Mouse (Mus musculus) urinary bladder, postnatal 10 days (tissue): ENCODE measurements around the gene Prg2.

Source experiments
- DNase-seq: peaks from one replicate; pipeline ENCODE4 v3.0.0; 2022; ENCODE audit warnings: low spot score

The Prg2 gene

GRCm38 (mm10) chr2:84961901-84962300 is 18.4 kb upstream of the Prg2 start:
- no peak for DNase-seq

DNA sequence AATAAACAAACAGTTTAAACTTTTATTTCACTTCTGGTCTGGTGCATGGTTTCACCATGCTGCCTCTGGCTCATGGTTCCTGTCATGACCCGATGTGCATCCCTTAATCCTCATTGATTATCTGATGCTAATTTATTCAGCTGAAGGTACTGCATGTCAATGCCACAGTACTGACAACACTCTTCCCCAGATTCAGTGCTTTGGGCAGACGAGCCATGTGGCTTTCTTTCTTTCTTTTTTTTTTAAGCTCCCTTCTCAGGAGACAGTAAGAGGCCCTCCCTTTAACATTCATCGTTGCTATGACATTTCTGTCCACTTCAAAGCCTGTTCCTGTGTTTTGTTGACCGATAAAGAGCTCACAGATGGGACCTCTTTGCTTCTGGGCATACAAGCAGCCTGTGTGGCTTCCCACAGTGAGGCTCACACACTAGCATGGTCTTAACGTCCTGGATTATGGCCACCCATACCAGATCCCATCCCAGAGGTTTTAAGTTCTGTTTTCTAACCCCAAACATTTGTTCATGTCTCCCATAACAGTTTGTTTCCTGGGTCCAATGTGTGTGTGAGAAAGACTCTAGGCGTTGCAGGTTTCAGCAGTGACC is 17.3 kb upstream of the Prg2 start:
- DNase-seq, result no peak

GRCm38 (mm10) chr2:84964111-84964801 is 16.0 kb upstream of the Prg2 start:
- DNase-seq, result no peak

DNA sequence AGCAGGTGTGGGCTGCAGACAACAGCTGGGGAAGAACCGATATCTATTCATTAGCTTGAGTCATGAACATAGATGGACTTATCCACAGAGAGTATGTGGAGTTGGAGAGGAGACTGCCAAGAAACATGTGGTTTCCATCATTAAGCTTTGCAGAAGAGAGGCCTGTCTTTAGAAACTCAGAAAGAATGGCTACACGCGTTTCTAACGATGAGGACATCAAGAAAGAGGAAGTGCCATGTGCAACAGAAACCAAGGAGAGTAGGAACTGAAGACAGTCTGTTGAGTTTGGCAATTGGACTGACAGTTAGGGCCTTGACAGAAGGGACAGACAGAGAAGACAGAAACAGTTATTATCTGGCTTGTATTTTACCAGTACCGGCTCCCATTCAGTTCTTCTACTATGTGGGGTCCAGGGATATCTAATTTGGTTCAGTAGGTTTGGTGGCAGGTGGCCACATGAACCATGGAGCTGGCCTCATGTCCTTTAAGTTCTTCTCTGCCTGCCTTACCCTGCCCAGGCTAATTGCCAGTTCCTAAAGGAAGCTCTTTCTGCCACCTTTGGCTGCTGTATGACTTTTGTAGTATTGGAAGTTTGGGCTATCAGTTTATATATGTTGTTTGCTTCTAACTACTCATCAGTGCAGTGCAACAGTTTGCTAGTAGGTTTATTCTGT is 12.8 kb upstream of the Prg2 start:
- no peak for DNase-seq

DNA sequence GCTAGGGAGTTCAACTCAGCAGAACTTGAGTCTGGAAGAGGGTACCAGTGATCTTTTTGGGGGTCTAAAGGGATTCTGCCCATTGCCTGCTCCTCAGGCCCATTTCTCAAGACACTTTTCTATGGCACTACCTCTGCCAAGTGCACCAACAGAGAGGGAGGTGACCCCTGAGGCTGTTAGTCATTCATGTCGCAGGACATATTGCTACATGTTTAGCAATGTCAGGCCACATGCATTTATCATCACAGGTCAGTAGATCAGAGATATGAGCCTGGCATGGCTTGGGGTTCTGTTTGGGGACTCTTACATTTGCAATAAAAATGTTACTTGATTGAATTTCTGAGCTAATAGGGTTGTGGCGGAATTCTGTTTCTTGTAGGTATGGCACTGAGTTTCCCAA is 4.7 kb upstream of the Prg2 start:
- no peak for DNase-seq

DNA sequence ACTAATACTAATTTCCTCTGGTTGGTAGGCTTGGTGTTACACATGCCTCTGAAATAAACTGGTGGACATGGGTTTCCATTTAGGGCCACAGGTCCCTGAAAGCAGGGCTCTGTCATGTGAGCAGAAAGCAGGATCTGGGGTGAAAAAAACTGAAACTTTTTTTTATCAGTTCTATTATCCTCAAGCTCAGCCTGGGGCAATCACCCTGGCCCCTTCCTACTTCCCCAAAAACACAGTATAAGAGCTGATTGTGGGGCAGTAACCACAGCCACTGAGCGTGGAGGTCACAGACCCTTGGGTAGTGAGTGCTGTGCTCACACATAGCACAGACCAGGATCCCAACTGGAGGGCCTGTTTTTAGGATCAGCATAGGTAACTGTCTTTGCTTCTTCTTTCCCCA is 7.7 kb downstream of the Prg2 start, which contains the start of gene Prg3:
Gene Prg3, plus strand, starts transcription at position 286 of the 400 bp plus-strand sequence.
- DNase-seq, result no peak

DNA sequence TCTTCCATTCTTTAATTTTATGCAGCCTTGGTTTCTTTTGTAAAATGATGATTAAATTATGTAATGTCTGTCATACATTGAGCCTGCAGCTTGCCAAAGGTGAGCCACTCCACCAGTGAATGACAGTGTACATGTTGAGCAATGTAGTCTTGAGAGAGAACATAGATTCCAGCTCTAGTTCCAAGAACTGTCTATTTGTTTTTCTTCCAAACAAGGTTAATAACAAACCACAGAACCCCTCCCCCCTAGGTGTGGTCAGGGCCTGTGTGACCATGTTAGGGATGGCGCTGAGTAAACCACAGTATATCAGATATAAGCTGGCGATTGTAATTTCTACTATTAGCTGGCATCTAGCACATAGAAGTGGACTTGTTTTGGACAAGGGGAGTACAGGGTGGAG is 16.1 kb downstream of the Prg2 start:
- DNase-seq, result no peak

GRCm38 (mm10) chr2:84999486-85000181 is 19.4 kb downstream of the Prg2 start:
- no peak for DNase-seq

- no peak for DNase-seq
Measured at GRCm38 (mm10) chr2:85001497-85001896, 21.2 kb downstream of the Prg2 start.

GRCm38 (mm10) chr2:85002575-85002974 is 22.3 kb downstream of the Prg2 start:
- DNase-seq, result no peak

GRCm38 (mm10) chr2:85004341-85004740 is 24.1 kb downstream of the Prg2 start:
- no peak for DNase-seq

DNA sequence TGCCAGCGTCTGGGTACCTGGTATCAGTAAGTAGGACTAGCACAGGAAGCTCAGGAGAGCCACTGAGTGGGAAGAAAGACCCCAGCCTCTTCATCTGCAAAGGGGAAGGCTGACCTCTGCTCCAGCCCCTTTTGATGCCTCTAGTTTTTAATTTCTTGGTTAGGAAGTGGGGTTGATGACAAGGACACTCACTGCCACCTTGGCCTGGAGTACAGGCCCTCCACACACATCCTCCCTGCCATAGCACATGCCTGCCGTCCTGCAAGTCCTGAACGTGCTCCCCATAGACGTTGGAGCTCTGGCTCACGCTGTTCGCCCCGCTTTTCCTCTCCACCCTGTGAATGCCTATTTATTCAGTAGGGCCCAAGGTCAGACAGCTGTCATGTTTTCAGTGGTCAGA is 26.3 kb downstream of the Prg2 start:
- no peak for DNase-seq

- no peak for DNase-seq
Measured at GRCm38 (mm10) chr2:85007729-85008128, 27.5 kb downstream of the Prg2 start.

- no peak for DNase-seq
Measured at GRCm38 (mm10) chr2:85009212-85009611, 29.0 kb downstream of the Prg2 start.

DNA sequence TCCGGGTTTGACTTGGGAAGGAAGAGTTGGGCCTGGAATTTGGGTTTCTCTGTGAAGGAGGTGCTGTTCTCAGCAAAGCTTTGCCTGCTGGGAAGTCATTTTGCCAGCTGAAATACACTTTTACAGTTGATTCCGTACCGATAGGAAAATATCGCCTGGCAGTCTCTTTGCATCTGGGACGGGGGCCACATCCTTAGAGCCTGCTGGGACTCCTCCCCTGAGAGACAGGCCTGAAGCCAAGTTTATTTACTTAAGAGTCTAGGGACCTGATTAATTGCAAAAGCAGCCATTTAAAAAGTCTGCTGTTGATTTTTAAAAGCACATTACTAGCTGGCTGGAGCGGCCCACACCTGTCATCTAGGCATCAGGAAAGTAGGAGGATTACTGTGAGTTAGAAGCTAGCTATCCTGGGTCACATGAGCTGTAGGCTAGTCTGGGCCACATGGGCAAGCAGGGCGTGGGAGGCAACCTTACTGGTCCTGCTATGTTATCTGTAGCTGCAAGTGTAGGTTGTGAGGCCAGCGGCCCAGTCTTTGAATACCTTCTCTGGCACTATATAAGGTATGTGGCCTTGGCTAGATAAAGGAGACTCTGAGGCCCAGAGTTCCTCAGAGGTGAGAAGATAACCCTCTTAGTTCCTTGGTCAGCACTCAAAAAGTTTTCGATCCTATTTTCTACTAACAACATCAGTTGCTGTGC is 31.8 kb downstream of the Prg2 start:
- DNase-seq, result no peak

DNA sequence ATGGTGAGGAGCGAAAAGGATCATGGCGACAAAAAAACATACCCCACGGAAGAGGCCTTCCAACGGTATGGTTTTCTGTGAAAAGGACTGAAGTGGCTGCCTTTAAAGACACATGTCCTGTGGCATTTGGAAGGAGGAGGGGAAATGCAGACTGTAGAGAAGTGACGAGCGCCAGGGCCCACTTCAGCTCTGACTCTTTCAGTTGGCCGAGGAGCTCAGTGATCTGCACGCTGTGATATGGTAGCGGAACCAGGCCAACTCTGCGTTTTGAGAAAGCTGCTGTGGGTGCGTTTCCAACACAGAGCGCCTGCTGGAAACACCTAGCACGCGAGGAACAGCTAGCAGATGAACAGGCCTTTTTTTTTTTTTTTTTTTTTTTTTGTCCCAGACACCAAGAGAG is 32.4 kb downstream of the Prg2 start:
- no peak for DNase-seq

DNA sequence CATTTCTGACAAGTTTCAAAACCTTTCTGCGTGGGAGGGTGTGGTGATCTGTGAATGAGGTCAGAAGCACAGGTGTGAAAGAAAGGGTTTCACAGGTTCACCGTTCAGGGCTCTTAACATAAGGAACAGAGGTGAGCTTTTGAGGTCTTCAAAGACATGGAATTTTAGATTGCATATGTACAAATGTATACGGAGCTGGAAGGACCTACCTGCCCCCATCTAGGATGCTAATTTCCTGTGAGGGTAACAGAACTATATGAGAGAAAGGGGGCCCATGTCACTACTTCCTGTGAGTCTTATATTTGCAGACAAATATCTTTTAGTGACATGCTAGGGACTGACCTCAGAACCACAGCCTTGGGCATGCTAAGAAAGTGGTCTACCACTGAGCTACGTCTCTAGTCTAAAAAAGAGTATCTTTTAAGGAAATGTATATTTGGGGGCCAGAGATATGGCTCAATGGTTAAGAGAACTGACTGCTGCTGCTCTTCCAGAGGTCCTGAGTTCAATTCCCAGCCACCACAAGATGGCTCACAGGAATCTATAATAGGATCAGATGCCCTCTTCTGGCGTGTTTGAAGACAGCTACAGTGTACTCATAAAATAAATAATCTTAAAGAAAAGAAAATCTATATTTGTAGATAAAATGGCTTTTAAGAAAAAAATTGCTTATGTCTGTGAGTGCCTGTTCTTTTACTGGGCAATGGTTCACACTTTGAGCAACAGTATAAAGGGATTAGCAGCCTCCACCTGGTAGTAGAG is 33.7 kb downstream of the Prg2 start:
- DNase-seq, result no peak

DNA sequence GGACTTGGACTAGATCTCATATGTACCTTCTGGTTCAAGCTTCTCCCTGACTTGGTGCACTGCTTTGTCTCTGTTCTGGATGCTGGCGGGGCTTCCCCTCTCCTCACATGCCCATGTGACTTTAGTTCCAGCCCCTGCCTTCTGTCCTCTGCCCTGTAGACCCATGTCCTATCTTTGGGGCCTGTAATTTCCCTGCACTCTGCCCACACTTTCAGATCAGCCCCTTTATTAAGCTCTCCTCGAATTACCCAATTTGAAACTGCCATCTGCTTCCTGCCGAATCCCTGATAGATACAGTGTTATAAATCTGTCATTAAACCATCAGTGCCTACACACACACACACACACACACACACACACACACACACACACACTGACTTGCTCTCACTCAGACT is 34.3 kb downstream of the Prg2 start:
- no peak for DNase-seq

DNA sequence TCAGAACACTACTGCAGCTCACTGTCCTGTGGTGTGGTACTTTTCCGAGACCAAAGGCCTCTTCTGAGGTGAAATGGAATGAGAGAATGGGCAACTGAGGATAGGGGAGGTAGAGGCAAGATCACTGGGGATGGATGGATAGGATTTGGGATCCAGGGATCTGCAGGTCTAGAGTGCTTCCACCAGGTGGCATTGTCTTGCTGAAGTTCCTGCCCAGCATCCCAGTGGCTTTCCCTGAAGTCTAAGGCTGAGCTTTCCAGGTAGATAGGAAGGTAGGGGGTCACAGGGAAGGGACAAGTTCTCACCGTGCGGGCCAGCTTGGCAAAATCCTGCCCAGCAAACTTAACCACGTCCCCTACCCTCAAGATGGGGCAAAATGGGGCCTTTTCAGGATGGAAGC is 41.8 kb downstream of the Prg2 start:
- DNase-seq, result no peak

- no peak for DNase-seq
Measured at GRCm38 (mm10) chr2:85026178-85026577, 45.9 kb downstream of the Prg2 start.

- no peak for DNase-seq
Measured at GRCm38 (mm10) chr2:85027281-85027680, 47.0 kb downstream of the Prg2 start.
